Mouse (Mus musculus) megakaryocyte progenitor cell, adult 5-6 weeks (primary cell): ENCODE measurements around the gene Kdm5a. TPM values are rescaled to one million over a fixed set of nuclear protein-coding genes. Genes with fewer than 3 reads are reported as not detected.

Experiments used
- total RNA-seq, 2 experiments: library from RNA; stranded (forward) in 1 of 2; stranded (reverse) in 1 of 2; fragments of 157-497, 149-512 nt in 1 of 2; fragments of 200-1000 nt in 1 of 2; gene quantifications; 2 replicates each; pipeline versions ENCODE4 v1.2.3 to v1.2.4; 2015 to 2017

Gene Kdm5a
- total RNA-seq, 2 experiments from 2014 or later, result 31.0 to 68.8 TPM

Other genes starting within 250 kb of the Kdm5a start
- gene D330020A13Rik, start 69.8 kb upstream of the Kdm5a start, total RNA-seq (2015), result not detected in 2 replicates
- not detected in 2 replicates for gene D330020A13Rik, start 69.8 kb upstream of the Kdm5a start, total RNA-seq (2017)
- not detected in 2 replicates for gene B4galnt3, start 69.6 kb upstream of the Kdm5a start, total RNA-seq (2015)
- 0.03 and 0.12 TPM in 2 replicates for gene B4galnt3, start 69.6 kb upstream of the Kdm5a start, total RNA-seq (2017)
- 13.7 and 19.4 TPM in 2 replicates for gene Ccdc77, start 250 bp downstream of the Kdm5a start, total RNA-seq (2015)
- 31.5 and 33.8 TPM in 2 replicates for gene Ccdc77, start 250 bp downstream of the Kdm5a start, total RNA-seq (2017)
- 23.1 and 30.3 TPM in 2 replicates for gene Il17ra, start 99.1 kb downstream of the Kdm5a start, total RNA-seq (2015)
- 19.8 and 25.9 TPM in 2 replicates for gene Il17ra, start 99.1 kb downstream of the Kdm5a start, total RNA-seq (2017)
- gene Tmem121b, start 129.7 kb downstream of the Kdm5a start, total RNA-seq (2015), result 0.10 TPM in 1 of 2 replicates, not detected in the other
- gene Tmem121b, start 129.7 kb downstream of the Kdm5a start, total RNA-seq (2017), result 0.08 TPM in 1 of 2 replicates, not detected in the other
- 4.3 TPM in 2 replicates for gene Hdhd5, start 167.2 kb downstream of the Kdm5a start, total RNA-seq (2015)
- gene Hdhd5, start 167.2 kb downstream of the Kdm5a start, total RNA-seq (2017), result 4.7 and 7.6 TPM in 2 replicates